Mouse (Mus musculus) heart, embryonic 16.5 days (tissue): ENCODE measurements around the gene Gm4553. TPM values are rescaled to one million over a fixed set of nuclear protein-coding genes. Genes with fewer than 3 reads are reported as not detected.

Source experiments
- polyA plus RNA-seq: library from polyadenylated mRNA; unstranded; fragments of >200 nt; fragmentation: Nextera tagmentation; extraction: Ambion mirVana; gene quantifications from 2 replicates; pipeline ENCODE4 v1.2.1, GENCODE M21; 2015

Gm4553 gene
- polyA plus RNA-seq, 1 experiment from 2014 or later, result not detected

Other genes starting within 250 kb of the Gm4553 start
- gene Tollip, start 247.2 kb downstream of the Gm4553 start, polyA plus RNA-seq, result 43.5 and 46.6 TPM in 2 replicates
- gene Brsk2, start 216.0 kb downstream of the Gm4553 start, polyA plus RNA-seq, result 0.28 and 0.32 TPM in 2 replicates
- 54.3 and 56.3 TPM in 2 replicates for gene Mob2, start 104.7 kb downstream of the Gm4553 start, polyA plus RNA-seq
- 9.3 and 11.1 TPM in 2 replicates for gene Dusp8, start 69.9 kb downstream of the Gm4553 start, polyA plus RNA-seq
- gene Gm45618, start 45.0 kb downstream of the Gm4553 start, polyA plus RNA-seq, result not detected in 2 replicates
- gene Gm39115, start 29.7 kb downstream of the Gm4553 start, polyA plus RNA-seq, result not detected in 2 replicates
- not detected in 2 replicates for gene Gm45337, start 21.1 kb downstream of the Gm4553 start, polyA plus RNA-seq
- not detected in 2 replicates for gene Gm29735, start 8.6 kb downstream of the Gm4553 start, polyA plus RNA-seq
- not detected in 2 replicates for gene Krtap5-2, start 10.3 kb upstream of the Gm4553 start, polyA plus RNA-seq
- gene Gm10153, start 24.6 kb upstream of the Gm4553 start, polyA plus RNA-seq, result not detected in 2 replicates
- not detected in 2 replicates for gene Krtap5-3, start 35.6 kb upstream of the Gm4553 start, polyA plus RNA-seq
- not detected in 2 replicates for gene Gm7579, start 46.1 kb upstream of the Gm4553 start, polyA plus RNA-seq
- not detected in 2 replicates for gene Krtap5-5, start 64.2 kb upstream of the Gm4553 start, polyA plus RNA-seq
- gene Gm40460, start 75.3 kb upstream of the Gm4553 start, polyA plus RNA-seq, result not detected in 2 replicates
- gene Gm2431, start 92.6 kb upstream of the Gm4553 start, polyA plus RNA-seq, result not detected in 2 replicates
- gene Gm4559, start 108.6 kb upstream of the Gm4553 start, polyA plus RNA-seq, result not detected in 2 replicates
- not detected in 2 replicates for gene Krtap5-1, start 131.4 kb upstream of the Gm4553 start, polyA plus RNA-seq
- gene Krtap5-4, start 137.8 kb upstream of the Gm4553 start, polyA plus RNA-seq, result 0.18 TPM in 1 of 2 replicates, not detected in the other
- gene Ifitm10, start 208.0 kb upstream of the Gm4553 start, polyA plus RNA-seq, result 4.8 and 4.9 TPM in 2 replicates
- gene Gm49369, start 216.9 kb upstream of the Gm4553 start, polyA plus RNA-seq, result not detected in 2 replicates
- gene Ctsd, start 222.3 kb upstream of the Gm4553 start, polyA plus RNA-seq, result 470 and 482 TPM in 2 replicates